Mouse (Mus musculus) embryonic facial prominence, embryonic 11.5 days (tissue): ENCODE measurements at regions not wholly inside any gene's neighbourhood (a gene's known extent, or its start where the extent isn't known, plus 50 kb on each side); places are given as distances from the start of the nearest gene placed in this dataset.

Source experiments
- ATAC-seq: fragments of 200-750 bp; cut with Nextera tagmentation; replicated peaks from 2 replicates; pipeline ENCODE4 v1.8.0; 2017; ENCODE audit warnings: low read depth; ENCODE audit not compliant: insufficient number of reproducible peaks, low FRiP score, low TSS enrichment
- DNase-seq: peaks from one replicate; pipeline ENCODE4 v3.0.0-alpha.2; 2015; ENCODE audit warnings: low spot score
- H3K27ac ChIP-seq: fragments of 300-500 bp; sonication (generic); replicated peaks from 2 replicates; pipeline ENCODE4 v1.5.1; 2014; ENCODE audit warnings: mild to moderate bottlenecking, low read depth, low read length, control low read depth
- H3K27me3 ChIP-seq: fragments of 300-500 bp; sonication (generic); 2 replicates; pipeline ENCODE4 v1.6.1; 2014; ENCODE audit warnings: mild to moderate bottlenecking, low read length, moderate library complexity, mixed read lengths; ENCODE audit not compliant: control insufficient read depth, insufficient read depth
- H3K36me3 ChIP-seq: fragments of 300-500 bp; sonication (generic); replicated peaks from 2 replicates; pipeline ENCODE4 v1.6.1; 2014; ENCODE audit warnings: low read depth, mild to moderate bottlenecking, low read length, moderate library complexity, mixed read lengths; ENCODE audit not compliant: control insufficient read depth, insufficient read depth
- H3K4me1 ChIP-seq: fragments of 300-500 bp; sonication (generic); 2 replicates; pipeline ENCODE4 v1.6.1; 2014; ENCODE audit warnings: low read length, mixed read lengths; ENCODE audit not compliant: control insufficient read depth, insufficient read depth
- H3K4me2 ChIP-seq: fragments of 300-500 bp; sonication (generic); 2 replicates; pipeline ENCODE4 v1.6.1; 2014; ENCODE audit warnings: low read depth, mild to moderate bottlenecking, control low read depth, low read length, moderate library complexity
- H3K4me3 ChIP-seq: fragments of 300-500 bp; sonication (generic); 2 replicates; pipeline ENCODE4 v1.5.1; 2014; ENCODE audit warnings: low read depth, low read length, control low read depth
- H3K9ac ChIP-seq: fragments of 300-500 bp; sonication (generic); replicated peaks from 2 replicates; pipeline ENCODE4 v1.6.1; 2014; ENCODE audit warnings: mild to moderate bottlenecking, control low read depth, low read length
- H3K9me3 ChIP-seq: fragments of 300-500 bp; sonication (generic); replicated peaks from 2 replicates; pipeline ENCODE4 v1.6.1; 2016; ENCODE audit warnings: mild to moderate bottlenecking, low read length, inconsistent platforms, mixed read lengths; ENCODE audit not compliant: control insufficient read depth
- WGBS: fragments of 180-500 bp; shearing (Covaris S2); extraction: QIAGEN DNeasy Blood & Tissue Kit; methylation state at CpG from one replicate; pipeline ENCODE4 v1.1.7; 2014; 5-methylcytosine and 5-hydroxymethylcytosine counted together

DNA sequence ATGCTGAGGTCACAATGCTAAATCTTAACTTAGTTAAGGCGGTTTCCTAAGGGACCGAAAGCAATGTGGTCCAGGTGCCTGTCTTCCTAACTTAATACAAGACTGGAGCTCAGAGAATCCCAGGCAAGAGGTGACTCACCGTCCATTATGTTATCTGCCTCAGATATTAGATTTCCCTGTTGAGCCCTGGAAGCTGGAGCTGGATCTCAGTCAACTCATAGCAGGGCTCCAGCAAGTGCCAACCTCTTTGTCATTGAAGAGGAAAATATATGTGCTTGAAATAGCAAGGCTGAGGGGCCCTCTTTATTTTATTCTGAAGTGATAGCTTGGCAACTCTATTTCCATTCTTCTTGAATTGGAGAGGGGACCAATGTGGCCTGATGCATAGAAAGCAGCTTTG is 95.0 kb upstream of the Rbfox1 start:
- H3K36me3 ChIP-seq = no peaks in the 10 kb centered on the region
- H3K9me3 ChIP-seq = no peaks in the 10 kb centered on the region
- H3K9ac ChIP-seq = no peak overlapping the region
- ATAC-seq (no peak), DNase-seq (no peak)
- H3K4me3 ChIP-seq = no peak overlapping the region
- H3K4me2 ChIP-seq = no peak overlapping the region
- no peaks in the 10 kb centered on the region for H3K27me3 ChIP-seq
- no peaks in the 10 kb centered on the region for H3K4me1 ChIP-seq
- no peak overlapping the region for H3K27ac ChIP-seq
- WGBS = 79% methylated on average over 3 of the region's 3 CpGs

DNA sequence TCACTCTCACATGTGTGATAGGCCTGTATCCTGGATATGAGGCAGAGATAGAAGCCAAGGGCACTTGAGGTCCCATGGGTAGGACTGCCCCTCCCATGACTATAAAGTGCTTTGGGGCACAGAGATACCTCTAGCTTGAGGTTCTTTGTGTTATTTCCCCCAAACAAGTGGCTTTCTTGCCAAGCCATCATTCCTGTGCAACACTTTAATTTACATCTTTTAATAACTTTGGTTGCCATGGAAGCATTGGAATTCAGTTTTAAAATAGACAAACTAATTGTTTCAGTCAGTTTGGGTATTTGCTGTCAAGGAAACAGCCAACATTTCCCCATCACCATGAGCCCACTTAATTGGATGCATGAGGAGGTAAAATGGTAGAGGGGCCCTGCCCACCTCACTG is 97.9 kb upstream of the Rbfox1 start:
- Histone ChIP-seq H3K9ac (no peak overlapping the region), H3K27ac (no peak overlapping the region), H3K4me3 (no peak overlapping the region), H3K9me3 (no peaks in the 10 kb centered on the region), H3K4me2 (no peak overlapping the region), H3K4me1 (no peaks in the 10 kb centered on the region), H3K27me3 (no peaks in the 10 kb centered on the region), H3K36me3 (no peaks in the 10 kb centered on the region)
- no peak for ATAC-seq
- no peak for DNase-seq

DNA sequence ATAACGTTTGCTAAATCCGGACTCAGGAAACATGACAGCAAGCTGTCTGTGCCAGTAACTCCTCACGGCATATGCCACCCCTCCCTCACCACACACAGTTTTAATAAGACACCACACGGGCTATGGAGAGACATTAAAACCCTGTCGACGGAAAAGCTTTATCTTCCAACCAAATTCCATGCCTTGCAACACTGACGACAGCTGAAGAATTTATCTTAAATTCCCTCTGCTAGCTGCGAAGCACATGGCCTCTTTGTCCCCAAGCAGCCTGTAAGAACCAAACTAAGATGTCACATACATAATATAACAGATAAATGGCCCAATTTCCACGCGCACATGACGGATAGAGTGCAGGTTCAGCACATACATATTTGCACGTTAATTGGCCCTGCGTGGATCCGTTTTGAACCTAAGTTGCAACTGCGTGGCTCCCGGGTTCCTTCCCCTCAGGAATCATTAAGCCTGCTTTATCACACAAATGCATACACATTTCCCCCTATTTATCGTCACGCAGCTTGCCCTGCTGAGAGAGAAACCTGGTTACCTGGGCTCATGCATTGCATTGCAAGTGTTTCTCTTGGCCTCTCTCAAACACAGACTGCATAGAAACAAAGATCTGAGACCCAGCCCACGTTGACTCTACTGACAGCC is 118.3 kb upstream of the Rbfox1 start:
- ATAC-seq = no peak
- Histone ChIP-seq H3K4me2 (no peak overlapping the region), H3K27me3 (no peaks in the 10 kb centered on the region), H3K9ac (no peak overlapping the region), H3K4me1 (no peaks in the 10 kb centered on the region), H3K27ac (no peak overlapping the region), H3K9me3 (no peaks in the 10 kb centered on the region), H3K36me3 (no peaks in the 10 kb centered on the region), H3K4me3 (no peak overlapping the region)
- 84% methylated on average over 19 of the region's 19 CpGs for WGBS
- DNase-seq = no peak

DNA sequence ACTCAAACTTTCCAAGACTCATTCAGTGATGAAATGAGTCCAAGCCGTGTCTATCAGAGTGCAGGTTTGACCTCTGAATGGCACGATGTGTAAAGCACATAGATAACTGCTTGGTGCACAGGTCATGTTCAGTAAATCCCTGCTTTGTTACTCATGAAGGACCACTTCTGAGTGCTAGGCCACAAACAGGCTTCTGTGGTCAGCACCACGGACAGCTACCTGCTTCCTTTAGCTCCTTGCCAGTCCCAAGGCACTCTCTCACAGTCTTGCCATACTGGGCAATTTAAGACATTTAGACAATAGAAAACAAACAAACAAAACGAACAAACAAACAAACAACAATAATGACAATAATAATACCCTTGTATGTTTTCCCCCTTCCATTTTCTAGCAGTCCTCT is 120.0 kb upstream of the Rbfox1 start:
- H3K9ac ChIP-seq = no peak overlapping the region
- peak; percentile 84 for DNase-seq
- H3K36me3 ChIP-seq = no peaks in the 10 kb centered on the region
- no peaks in the 10 kb centered on the region for H3K4me1 ChIP-seq
- no peak for ATAC-seq
- 31% methylated on average over 4 of the region's 4 CpGs for WGBS
- H3K27ac ChIP-seq = no peak overlapping the region
- H3K27me3 ChIP-seq = no peaks in the 10 kb centered on the region
- H3K9me3 ChIP-seq = no peaks in the 10 kb centered on the region
- no peak overlapping the region for H3K4me3 ChIP-seq
- no peak overlapping the region for H3K4me2 ChIP-seq

DNA sequence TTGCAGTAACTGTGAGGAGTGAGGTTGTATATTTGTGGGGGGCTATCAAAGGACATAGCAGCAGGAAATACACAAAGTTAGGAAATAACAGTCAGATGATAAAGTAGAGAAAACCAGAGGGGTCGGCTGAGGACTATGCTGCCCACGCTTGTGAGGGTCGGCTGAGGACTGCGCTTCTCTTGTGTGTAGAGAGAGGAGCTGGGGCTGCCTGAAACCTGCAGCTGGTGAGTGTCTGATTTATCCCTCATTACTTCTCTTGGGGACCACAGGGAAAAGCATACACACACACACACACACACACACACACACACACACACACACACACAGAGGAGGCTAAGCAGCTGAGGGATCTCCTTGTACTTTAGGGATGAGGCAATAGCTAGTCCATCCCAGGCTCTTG is 124.3 kb upstream of the Rbfox1 start:
- no peaks in the 10 kb centered on the region for H3K36me3 ChIP-seq
- DNase-seq = no peak
- whole genome bisulfite sequencing = 81% methylated on average over 4 of the region's 4 CpGs

DNA sequence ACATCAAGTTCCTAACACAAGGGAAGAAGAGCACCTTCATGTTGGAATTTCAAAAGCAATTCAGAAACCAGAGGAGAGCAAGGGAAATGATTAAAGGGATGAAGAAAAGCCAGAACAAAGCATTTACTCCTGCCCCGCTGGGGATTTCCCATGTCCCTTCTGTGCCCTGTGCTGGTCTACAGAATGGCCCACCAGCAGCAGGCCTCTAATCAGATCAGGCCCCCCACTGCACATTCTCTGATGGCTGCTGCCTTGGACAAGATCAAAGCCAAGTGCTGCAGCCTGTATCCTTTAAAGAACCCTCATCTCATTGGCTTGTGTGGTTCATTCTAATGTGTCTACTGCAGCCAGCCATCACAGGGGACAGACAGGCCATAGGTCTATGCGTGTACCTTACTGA is 126.1 kb upstream of the Rbfox1 start:
- H3K36me3 ChIP-seq = no peaks in the 10 kb centered on the region
- no peak overlapping the region for H3K27ac ChIP-seq
- ATAC-seq (no peak), DNase-seq (no peak)
- no peak overlapping the region for H3K4me2 ChIP-seq
- H3K27me3 ChIP-seq = no peaks in the 10 kb centered on the region
- no peak overlapping the region for H3K9ac ChIP-seq
- H3K4me3 ChIP-seq = no peak overlapping the region
- no peaks in the 10 kb centered on the region for H3K9me3 ChIP-seq
- no peaks in the 10 kb centered on the region for H3K4me1 ChIP-seq
- 89% methylated on average over 2 of the region's 2 CpGs for WGBS

More for the DNA sequence above, 124.3 kb upstream of the Rbfox1 start:
- H3K27ac ChIP-seq = no peak overlapping the region
- no peak overlapping the region for H3K4me3 ChIP-seq
- no peaks in the 10 kb centered on the region for H3K27me3 ChIP-seq
- no peaks in the 10 kb centered on the region for H3K4me1 ChIP-seq
- no peak overlapping the region for H3K9ac ChIP-seq
- ATAC-seq = no peak
- H3K4me2 ChIP-seq = no peak overlapping the region
- H3K9me3 ChIP-seq = no peaks in the 10 kb centered on the region

DNA sequence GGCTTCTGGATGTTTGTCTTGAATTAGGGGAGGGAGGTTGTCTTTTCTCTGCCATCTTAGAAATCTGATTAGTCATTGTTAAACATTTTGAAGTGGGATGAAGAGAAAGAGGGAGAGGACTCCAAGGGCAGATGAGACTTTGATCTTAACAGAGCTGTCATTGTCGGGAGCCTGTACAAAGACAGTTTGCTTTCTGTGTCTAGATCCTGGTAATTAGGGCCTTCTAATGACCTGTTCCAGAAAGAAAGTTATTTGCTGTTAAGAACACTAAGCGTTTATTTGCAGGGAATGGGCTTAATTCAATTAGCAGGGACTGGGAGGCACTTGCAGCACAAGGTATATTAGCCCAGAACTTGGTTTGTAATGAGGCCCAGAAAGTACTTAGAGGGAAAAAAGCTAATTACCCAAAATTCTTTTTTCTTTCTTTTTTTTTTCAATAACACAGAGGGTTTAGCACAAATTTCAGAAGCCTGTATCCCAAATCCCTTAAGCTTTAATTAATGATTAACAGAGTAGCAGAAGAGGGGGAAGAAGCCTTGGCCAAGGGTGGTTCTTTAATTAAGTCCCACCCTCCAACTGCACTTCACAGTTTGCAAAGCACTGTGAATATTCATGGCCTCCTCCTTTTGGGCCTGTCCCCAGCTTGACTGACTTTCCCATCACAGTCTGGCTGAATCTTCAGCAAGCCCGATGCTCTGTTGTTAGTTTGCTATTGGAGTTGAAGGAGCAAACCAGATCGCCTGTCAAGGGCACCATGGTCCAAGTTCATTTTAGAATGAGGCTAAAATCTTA is 142.2 kb upstream of the Rbfox1 start:
- H3K4me2 ChIP-seq = no peak overlapping the region
- DNase-seq (no peak), ATAC-seq (no peak)
- WGBS = 60% methylated on average over 4 of the region's 4 CpGs
- H3K27me3 ChIP-seq = no peaks in the 10 kb centered on the region
- no peak overlapping the region for H3K27ac ChIP-seq
- H3K9me3 ChIP-seq = no peaks in the 10 kb centered on the region
- no peak overlapping the region for H3K4me3 ChIP-seq
- H3K9ac ChIP-seq = no peak overlapping the region
- H3K36me3 ChIP-seq = no peaks in the 10 kb centered on the region
- no peaks in the 10 kb centered on the region for H3K4me1 ChIP-seq

DNA sequence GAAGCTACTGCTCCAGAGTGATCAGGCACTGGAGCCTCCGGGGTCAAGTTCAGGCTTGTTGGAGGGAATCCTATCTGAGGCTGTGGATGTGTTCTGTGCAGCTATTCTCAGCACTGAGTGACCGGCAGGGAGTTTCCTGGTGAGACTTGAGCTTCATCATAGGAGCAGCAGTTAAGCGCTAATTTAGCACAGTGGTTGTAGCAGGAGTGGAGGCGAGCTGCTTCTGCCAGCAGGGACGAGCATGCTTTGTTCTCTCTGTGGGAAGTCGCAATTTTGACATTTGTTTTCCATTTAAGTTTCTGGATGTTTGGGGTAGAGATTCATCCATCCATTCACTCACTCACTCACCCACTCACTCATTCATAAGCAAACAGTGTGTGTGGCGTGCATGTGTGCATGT is 144.4 kb upstream of the Rbfox1 start:
- DNase-seq (no peak), ATAC-seq (no peak)
- Histone ChIP-seq H3K9ac (no peak overlapping the region), H3K4me1 (no peaks in the 10 kb centered on the region), H3K36me3 (no peaks in the 10 kb centered on the region), H3K9me3 (no peaks in the 10 kb centered on the region), H3K4me3 (no peak overlapping the region), H3K27ac (no peak overlapping the region), H3K27me3 (no peaks in the 10 kb centered on the region), H3K4me2 (no peak overlapping the region)
- WGBS = 70% methylated on average over 7 of the region's 7 CpGs
